Mouse (Mus musculus): Measurements from ENCODE around the gene Ppm1l. TPM values are rescaled to one million over a fixed set of nuclear protein-coding genes. Genes with fewer than 3 reads are reported as not detected.
A peak's percentile ranks its signal among the peaks of the same experiment; 100 is the strongest.

Ppm1l gene
- total RNA-seq, 2 experiments from 2014 or later, result 90.3 to 91.8 TPM

DNA sequence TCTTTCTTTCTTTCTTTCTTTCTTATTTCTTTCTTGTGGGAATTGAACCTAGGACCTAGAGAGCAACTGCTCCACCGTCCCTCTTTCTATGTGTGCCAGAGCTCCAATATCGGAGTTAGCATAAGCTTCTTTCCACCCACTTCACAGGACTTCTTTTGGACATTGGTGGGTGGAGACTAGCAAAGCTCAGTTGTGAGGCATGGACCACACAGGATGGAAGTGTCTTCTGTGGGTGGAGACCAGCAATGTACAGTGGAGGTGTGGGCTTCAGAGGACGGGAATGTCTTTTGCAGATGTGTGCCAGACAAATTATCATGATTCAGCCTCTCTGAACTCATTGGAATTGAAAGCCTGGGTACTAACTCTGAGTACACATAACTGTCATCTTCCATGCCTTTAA lies 180.5 kb downstream of the Ppm1l start:
- H3K4me3 ChIP-seq, result no peak overlapping the region
- no peak for TF ChIP-seq CTCF (IDR thresholded peaks at IDR 0.05)
- intact Hi-C loops (cut with DNase I), result no loop called here
- no peak overlapping the region for H3K27ac ChIP-seq
- no peak for DNase-seq

DNA sequence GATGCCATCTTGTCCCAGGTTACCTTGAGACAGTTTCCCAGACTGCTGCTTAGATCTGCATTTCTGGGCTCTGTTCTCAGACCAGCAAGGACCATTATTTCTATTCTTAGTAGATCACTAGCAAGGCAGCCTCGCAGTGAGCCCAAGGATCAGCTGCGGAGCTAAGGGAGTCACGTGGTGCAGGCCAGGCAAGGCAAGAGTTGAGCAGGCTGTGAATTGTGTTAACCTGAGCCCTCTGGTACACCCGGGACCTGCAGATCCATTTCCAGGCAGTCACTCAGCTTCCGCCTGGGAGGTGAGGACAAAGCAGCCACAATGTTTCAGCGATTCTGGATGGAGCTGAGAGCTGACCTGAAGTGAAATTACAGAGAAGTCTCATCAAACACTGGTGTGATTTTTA lies 185.3 kb downstream of the Ppm1l start:
- intact Hi-C loops (cut with DNase I), result no loop called here
- H3K27ac ChIP-seq, result peak overlapping the region; percentile 61; the same call in 1 of the 2 replicates
- DNase-seq, result peak; percentile 57
- TF ChIP-seq CTCF (IDR thresholded peaks at IDR 0.05), result no peak
- no peak overlapping the region for H3K4me3 ChIP-seq

DNA sequence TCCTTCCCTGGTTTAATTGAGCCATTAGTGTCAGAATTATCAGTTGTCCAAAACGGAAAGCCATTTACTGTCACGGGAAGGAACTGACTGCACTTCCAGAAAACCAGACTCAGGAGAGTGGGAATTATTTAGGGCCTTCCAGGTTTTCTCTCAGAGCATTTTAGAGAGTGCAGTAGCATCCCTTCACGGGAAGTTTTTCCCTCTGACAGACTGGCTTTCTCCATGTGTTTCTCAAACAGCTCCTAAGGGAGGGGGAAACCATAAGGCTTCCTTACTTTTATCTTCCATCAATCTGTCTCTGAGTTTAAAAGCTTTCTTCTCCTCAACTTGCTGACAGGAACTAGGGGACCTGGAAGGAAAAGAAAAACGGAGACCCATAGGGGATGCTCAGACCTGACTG lies 185.9 kb downstream of the Ppm1l start:
- TF ChIP-seq CTCF (IDR thresholded peaks at IDR 0.05), result no peak
- intact Hi-C loops (cut with DNase I), result no loop called here

DNA sequence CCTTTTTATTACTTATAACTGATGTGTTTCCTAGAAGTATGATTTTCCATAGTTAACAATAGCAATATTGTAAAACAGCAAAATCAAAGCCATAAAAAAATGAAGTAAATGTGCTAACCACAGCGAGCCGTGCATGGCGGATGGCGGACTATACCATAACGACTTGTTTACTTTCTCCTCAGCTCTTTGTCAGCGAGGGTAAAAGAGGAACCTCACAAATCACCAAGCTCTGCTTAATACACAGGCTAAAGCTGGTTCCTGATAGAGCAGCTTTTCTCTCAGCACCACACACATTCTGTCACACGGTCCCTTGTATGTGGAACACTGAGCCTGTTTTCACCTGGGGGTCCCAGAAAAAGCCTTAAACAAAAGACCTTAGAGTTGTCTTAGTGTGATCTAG lies 188.4 kb downstream of the Ppm1l start:
- intact Hi-C loops (cut with DNase I), result no loop called here
- no peak for TF ChIP-seq CTCF (IDR thresholded peaks at IDR 0.05)

More for the DNA sequence above, 185.9 kb downstream of the Ppm1l start:
- DNase-seq, result no peak
- Histone ChIP-seq H3K4me3 (no peak overlapping the region), H3K27ac (peak overlapping the region; percentile 61; the same call in 1 of the 2 replicates)

DNA sequence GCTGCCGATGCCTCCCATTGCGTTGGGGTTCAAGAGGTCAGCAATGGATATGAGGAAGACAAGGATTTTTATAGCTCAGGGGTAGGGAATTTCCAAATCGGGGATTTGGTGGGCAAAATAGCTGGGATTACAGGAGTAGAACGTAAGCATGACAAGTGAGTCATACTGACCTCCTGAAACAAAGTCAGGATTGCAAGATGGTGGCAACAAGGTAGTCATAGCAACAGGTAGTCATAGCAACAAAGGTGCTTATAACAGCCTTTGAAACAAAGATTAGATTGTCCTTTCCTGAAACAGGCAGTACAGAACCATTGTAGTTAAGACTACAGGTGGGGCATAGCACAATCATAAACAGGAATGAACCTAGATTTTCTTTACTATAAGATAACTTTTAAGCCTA lies 189.7 kb downstream of the Ppm1l start:
- intact Hi-C loops (cut with DNase I), result no loop called here
- Histone ChIP-seq H3K27ac (no peak overlapping the region), H3K4me3 (no peak overlapping the region)
- DNase-seq, result no peak
- no peak for TF ChIP-seq CTCF (IDR thresholded peaks at IDR 0.05)

More for the DNA sequence above, 188.4 kb downstream of the Ppm1l start:
- H3K27ac ChIP-seq, result no peak overlapping the region
- no peak overlapping the region for H3K4me3 ChIP-seq
- DNase-seq, result no peak

DNA sequence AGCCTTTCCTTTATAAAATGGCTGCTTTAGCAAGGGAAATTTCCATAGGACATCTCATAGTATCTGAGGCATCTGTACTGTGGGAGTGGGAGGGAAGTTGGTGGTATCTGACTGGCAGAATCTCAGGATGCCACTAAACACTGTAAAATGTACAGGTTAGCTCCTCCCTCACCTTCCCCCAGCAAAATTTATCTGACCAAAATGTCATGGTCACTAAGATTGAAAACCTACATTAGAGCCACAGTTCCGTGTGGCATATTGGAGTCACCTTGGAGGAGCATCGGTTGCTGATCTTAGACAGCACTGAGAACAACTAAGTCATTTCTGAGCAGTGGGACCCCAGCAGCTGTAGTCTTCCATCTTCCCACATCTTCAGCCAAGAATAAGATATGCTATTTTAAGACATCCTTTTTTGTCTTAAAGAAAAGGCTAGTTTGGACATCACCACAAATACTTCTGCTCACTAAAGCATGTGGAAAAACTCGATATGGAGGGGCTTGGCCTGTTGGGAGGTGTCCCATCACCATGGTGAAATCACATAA lies 192.8 kb downstream of the Ppm1l start:
- no peak for TF ChIP-seq CTCF (IDR thresholded peaks at IDR 0.05)
- intact Hi-C loops (cut with DNase I), result no loop called here

DNA sequence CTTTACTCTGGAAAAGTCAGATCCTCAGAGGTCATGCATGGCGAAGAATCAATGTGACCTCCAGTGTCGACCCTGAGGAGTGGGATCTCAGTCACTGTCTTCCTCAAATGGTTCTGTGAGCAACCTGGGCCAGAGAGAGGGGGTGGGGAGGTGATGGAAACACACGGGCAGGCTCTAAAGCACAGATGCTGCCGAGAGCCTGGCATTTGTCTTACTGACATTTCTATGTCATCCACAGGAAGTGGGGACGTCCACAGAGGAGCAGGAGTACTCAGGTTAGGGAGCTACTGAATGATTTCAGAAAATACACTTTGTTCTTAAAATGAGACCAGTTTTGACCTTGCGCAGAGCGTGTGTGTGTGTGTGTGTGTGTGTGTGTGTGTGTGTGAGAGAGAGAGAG lies 195.2 kb downstream of the Ppm1l start:
- no peak for TF ChIP-seq CTCF (IDR thresholded peaks at IDR 0.05)
- DNase-seq, result no peak
- H3K27ac ChIP-seq, result no peak overlapping the region
- intact Hi-C loops (cut with DNase I), result no loop called here
- no peak overlapping the region for H3K4me3 ChIP-seq

More for the DNA sequence above, 192.8 kb downstream of the Ppm1l start:
- Histone ChIP-seq H3K4me3 (no peak overlapping the region), H3K27ac (peak overlapping the region; percentile 24)
- DNase-seq, result no peak

DNA sequence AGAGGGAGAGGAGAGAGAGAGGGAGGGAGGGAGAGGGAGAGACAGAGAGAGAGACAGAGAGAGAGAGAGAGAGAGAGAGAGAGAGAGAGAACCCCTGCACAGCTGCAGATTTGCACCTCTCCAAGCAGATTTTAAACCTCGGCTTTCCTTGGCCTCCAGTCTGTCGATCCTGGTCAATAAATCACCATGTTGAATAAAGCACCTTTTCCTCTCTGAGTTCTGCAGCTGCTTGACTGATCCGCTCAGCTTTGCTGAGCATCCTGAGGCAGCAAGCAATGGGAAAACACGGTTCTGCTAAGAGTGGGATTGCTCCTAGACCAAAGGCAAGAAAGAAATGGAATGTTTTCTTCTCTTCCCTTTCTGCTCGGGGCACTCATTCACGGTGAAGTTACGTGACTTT lies 195.7 kb downstream of the Ppm1l start:
- DNase-seq, result no peak
- no peak overlapping the region for H3K4me3 ChIP-seq
- intact Hi-C loops (cut with DNase I), result no loop called here
- TF ChIP-seq CTCF (IDR thresholded peaks at IDR 0.05), result no peak
- no peak overlapping the region for H3K27ac ChIP-seq

DNA sequence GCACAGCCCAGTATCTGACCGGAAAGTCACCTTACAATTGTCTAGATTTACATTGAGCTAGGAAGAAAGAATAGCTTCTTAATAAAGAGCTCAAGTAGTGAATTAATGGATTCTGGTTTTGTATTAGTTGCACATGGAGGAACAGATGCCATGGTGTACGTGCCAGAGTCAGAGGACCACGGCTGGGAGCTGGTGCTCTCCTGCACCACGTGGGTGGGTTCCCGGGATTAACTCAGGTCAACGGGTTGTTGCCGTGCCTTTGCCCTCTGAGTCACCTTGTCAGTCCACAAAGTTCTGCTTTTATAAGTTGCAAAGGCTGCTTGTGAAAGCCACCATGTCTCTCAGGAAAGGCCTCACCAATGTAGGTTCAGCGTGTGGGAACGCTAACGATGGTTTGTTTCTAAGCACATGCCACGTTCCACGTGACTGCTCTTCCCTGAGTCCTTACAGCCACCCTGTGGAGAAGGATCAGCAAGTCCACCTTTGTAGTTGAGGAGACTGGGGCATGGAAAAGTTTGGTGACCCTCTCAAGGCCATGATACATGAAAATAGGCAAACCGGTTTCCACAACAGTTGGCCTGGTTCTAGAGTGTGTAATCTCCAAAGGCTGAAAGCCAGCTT lies 199.2 kb downstream of the Ppm1l start:
- H3K27ac ChIP-seq, result no peak overlapping the region
- TF ChIP-seq CTCF (IDR thresholded peaks at IDR 0.05), result no peak
- no peak for DNase-seq
- H3K4me3 ChIP-seq, result no peak overlapping the region
- intact Hi-C loops (cut with DNase I), result no loop called here

DNA sequence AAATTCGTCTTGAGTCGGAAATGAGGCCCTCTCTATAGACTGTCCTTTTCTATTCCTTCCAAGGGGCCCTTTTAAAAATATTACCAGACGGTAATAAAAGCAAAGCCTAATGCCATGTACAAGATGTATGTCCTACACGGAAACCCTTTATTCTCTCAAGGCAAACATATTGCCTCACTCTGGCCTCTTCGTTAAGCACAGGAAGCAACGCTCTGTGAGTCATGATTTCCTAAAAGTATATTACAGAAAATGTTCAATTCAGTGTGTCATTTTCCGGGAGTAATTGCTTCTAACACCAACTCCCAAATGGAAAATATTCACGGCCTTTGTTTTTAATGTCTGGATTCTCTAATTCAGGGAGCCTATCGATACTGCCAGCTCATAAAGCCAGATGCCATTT lies 202.5 kb downstream of the Ppm1l start:
- H3K27ac ChIP-seq, result no peak overlapping the region
- H3K4me3 ChIP-seq, result no peak overlapping the region
- intact Hi-C loops (cut with DNase I), result no loop called here
- no peak for DNase-seq
- TF ChIP-seq CTCF (IDR thresholded peaks at IDR 0.05), result no peak

DNA sequence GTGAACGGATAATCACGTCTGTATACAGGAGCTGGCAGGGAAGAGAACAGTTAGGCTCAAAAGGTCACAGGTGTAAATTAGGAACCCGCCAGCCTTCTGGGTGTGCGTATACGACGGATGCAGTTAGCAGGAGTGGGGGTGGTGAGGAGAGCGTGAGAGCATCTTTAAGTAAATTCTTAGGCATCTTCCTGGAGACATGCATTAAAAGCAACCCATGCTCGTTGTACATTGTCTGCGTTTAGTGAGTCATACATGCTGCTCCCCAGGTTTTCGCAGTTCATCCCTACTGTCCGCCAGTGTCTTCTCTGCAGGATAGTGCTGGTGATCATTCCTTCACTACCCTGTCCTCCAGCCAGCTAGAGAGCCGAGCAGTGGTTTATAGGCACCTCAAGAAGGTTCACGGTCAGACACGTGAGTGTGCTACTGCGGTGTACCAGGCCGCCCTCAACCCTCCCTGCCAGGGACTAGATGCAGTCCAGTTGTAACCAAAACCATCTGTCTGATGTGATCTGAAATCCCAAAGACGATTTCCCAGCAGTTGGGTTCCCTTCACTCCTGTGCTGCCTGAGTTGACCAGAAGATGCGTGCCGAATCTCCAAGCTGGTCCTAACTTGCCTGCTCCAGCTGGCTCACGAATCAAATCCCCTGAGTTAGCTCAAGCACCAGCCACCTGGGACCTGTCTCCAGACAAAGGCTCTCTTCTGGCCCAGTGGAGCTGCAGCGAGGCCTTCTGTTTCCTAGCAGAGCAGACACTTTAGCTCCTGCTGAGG lies 203.3 kb downstream of the Ppm1l start:
- Histone ChIP-seq H3K4me3 (no peak overlapping the region), H3K27ac (0 out of 2 replicates have a peak overlapping the region, but pooled peaks have one; percentile 20)
- no peak for DNase-seq
- no peak for TF ChIP-seq CTCF (IDR thresholded peaks at IDR 0.05)
- intact Hi-C loops (cut with DNase I), result no loop called here

DNA sequence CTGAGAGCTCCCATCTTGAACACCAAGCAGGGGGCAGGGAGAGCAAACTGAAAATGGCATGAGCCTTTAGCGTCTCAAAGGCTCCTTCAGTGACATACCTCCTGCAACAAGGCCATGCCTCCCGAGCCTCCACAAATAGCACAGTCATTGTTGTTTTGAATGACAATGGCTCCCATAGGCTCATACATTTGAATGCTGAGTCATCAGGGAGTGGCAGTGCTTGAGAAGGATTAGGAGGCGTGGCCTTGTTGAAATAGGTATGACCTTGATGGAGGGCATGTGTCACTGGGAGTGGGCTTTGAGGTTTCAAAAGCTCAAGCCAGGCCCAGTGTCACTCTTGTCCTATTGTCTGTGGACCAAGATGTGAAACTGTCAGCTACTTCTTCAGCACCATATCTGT lies 205.6 kb downstream of the Ppm1l start:
- TF ChIP-seq CTCF (IDR thresholded peaks at IDR 0.05), result no peak
- Histone ChIP-seq H3K4me3 (no peak overlapping the region), H3K27ac (peak overlapping the region; percentile 6; the same call in 1 of the 2 replicates)
- intact Hi-C loops (cut with DNase I), result no loop called here
- DNase-seq, result no peak

DNA sequence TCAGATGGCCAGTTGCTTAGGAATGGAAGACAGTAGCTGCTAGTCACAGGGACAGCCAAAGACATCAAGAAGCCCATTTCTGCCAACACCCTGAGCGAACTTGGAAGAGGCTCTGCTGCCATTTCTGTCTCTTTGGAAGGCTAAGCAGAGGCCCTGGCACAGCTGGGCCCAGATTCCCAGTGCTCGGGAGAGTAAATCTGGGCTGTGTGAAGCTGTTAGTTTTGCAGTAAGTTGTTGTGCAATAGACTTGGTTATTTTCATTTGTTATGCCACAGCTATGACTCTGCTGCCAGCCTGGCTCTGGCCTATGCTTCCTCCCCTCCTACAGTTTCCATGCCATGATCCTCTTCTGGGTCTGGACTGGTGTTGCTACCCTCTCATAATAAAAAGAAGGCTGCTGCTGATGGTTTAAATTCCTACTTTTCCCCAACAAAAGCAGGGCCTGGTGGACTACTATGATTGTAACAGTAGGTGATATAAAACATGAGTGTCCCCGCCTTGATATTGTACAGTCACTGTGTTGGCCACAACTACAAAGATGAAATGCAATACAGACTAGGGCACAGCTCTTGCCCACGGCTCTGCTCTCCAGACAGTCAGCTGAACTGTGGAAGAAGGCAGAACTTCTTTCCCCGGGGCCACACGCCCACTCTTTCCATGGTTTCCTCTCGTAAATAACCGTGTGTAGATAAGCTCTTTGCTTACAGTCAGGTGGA lies 207.9 kb downstream of the Ppm1l start:
- intact Hi-C loops (cut with DNase I), result loop anchor here (2.0 kb wide), 1 partner anchor 24 kb away; no protein-coding TSS in a partner anchor
- peak; percentile 83 for DNase-seq
- TF ChIP-seq CTCF (IDR thresholded peaks at IDR 0.05), result no peak

More for the DNA sequence above, 207.9 kb downstream of the Ppm1l start:
- Histone ChIP-seq H3K4me3 (peak overlapping the region; percentile 54), H3K27ac (peak overlapping the region; percentile 90)
